Mouse (Mus musculus) spleen, postnatal 36 days (tissue): Measurements from ENCODE around the gene Ugt1a6a.
"Not testable (repeated sequence)": the region's sequence is repeated elsewhere in the genome, so short reads cannot be mapped to it uniquely, and the experiment has no call there.

Experiments used
- DNase-seq, 2 experiments: peaks; one replicate each; pipeline ENCODE4 v3.0.0; 2022; ENCODE audit warnings: low spot score in 2 of 2, mixed read lengths in 1 of 2

Ugt1a6a gene

GRCm38 (mm10) chr1:88134457-88135011 is at the start of gene Ugt1a6a:
Ugt1a6a (plus strand) TSS chr1:88134809.
- peak in 1 of 2 experiments; percentile 4 for DNase-seq

GRCm38 (mm10) chr1:88086125-88086524 is 48.5 kb upstream of the Ugt1a6a start:
- DNase-seq = no peak

GRCm38 (mm10) chr1:88087513-88087912 is 47.1 kb upstream of the Ugt1a6a start, which contains the start of gene Ugt1a8:
Ugt1a8 (plus strand) TSS chr1:88087813.
- no peak for DNase-seq

GRCm38 (mm10) chr1:88092341-88092740 is 42.3 kb upstream of the Ugt1a6a start:
- no peak for DNase-seq

GRCm38 (mm10) chr1:88094270-88094676 is 40.3 kb upstream of the Ugt1a6a start:
- DNase-seq = not testable (repeated sequence)

- DNase-seq = peak in 1 of 2 experiments; percentile 6
These were observed 39.6 kb upstream of the Ugt1a6a start, which contains the start of gene Ugt1a7c for GRCm38 (mm10) chr1:88094941-88095492. Ugt1a7c (plus strand) TSS chr1:88095062.

- DNase-seq = not testable (repeated sequence)
These were observed 36.1 kb upstream of the Ugt1a6a start for GRCm38 (mm10) chr1:88098546-88098945.

GRCm38 (mm10) chr1:88099691-88100090 is 34.9 kb upstream of the Ugt1a6a start:
- not testable (repeated sequence) for DNase-seq

GRCm38 (mm10) chr1:88103019-88103418 is 31.6 kb upstream of the Ugt1a6a start, which contains the start of gene Ugt1a6b:
Ugt1a6b (plus strand) TSS chr1:88103252.
- not testable (repeated sequence) for DNase-seq

GRCm38 (mm10) chr1:88103697-88104468 is 30.7 kb upstream of the Ugt1a6a start:
- not testable (repeated sequence) for DNase-seq

GRCm38 (mm10) chr1:88104667-88105430 is 29.8 kb upstream of the Ugt1a6a start:
- no peak for DNase-seq

- no peak for DNase-seq
These were observed 29.0 kb upstream of the Ugt1a6a start for GRCm38 (mm10) chr1:88105656-88106055.

GRCm38 (mm10) chr1:88109027-88109557 is 25.5 kb upstream of the Ugt1a6a start:
- DNase-seq = not testable (repeated sequence)

GRCm38 (mm10) chr1:88109604-88110003 is 25.0 kb upstream of the Ugt1a6a start:
- not testable (repeated sequence) for DNase-seq

- not testable (repeated sequence) for DNase-seq
These were observed 21.8 kb upstream of the Ugt1a6a start for GRCm38 (mm10) chr1:88112769-88113168.

GRCm38 (mm10) chr1:88120550-88120949 is 14.1 kb upstream of the Ugt1a6a start:
- DNase-seq = not testable (repeated sequence)

- DNase-seq = not testable (repeated sequence)
These were observed 13.1 kb upstream of the Ugt1a6a start for GRCm38 (mm10) chr1:88121521-88121920.

GRCm38 (mm10) chr1:88125827-88126360 is 8.7 kb upstream of the Ugt1a6a start:
- DNase-seq = not testable (repeated sequence)

- DNase-seq = not testable (repeated sequence)
These were observed 5.5 kb upstream of the Ugt1a6a start for GRCm38 (mm10) chr1:88129091-88129490.

GRCm38 (mm10) chr1:88130223-88130622 is 4.4 kb upstream of the Ugt1a6a start:
- not testable (repeated sequence) for DNase-seq

- no peak for DNase-seq
These were observed 627 bp upstream of the Ugt1a6a start for GRCm38 (mm10) chr1:88133908-88134456.
